Mouse (Mus musculus) kidney, adult 2 months (tissue): ENCODE data around the gene Ankrd17. TPM values are rescaled to one million over a fixed set of nuclear protein-coding genes. Genes with fewer than 3 reads are reported as not detected.

Source experiments
- DNase-seq: peaks from one replicate; pipeline ENCODE4 v3.0.0; 2021
- H3K27ac ChIP-seq: fragments of 200-500 bp; 2 replicates; pipeline ENCODE4 v1.5.1; 2012; ENCODE audit warnings: low read depth, low read length, control low read depth, inconsistent platforms; ENCODE audit not compliant: insufficient read depth
- H3K27me3 ChIP-seq: fragments of 200-500 bp; replicated peaks from 2 replicates; pipeline ENCODE4 v1.6.1; 2012; ENCODE audit warnings: mild to moderate bottlenecking, moderate library complexity, low read length, inconsistent platforms; ENCODE audit not compliant: control insufficient read depth, insufficient read depth
- H3K36me3 ChIP-seq: fragments of 200-500 bp; 2 replicates; pipeline ENCODE4 v1.6.1; 2012; ENCODE audit warnings: mild to moderate bottlenecking, moderate library complexity, low read length, inconsistent platforms; ENCODE audit not compliant: control insufficient read depth, insufficient read depth
- H3K4me1 ChIP-seq: fragments of 200-500 bp; 2 replicates; pipeline ENCODE4 v1.6.1; 2011; ENCODE audit warnings: low read length; ENCODE audit not compliant: control insufficient read depth, insufficient read depth
- H3K4me3 ChIP-seq: fragments of 200-500 bp; 2 replicates; pipeline ENCODE4 v1.5.1; 2011; ENCODE audit warnings: mild to moderate bottlenecking, low read depth, low read length, control low read depth; ENCODE audit not compliant: insufficient read depth
- CTCF ChIP-seq: fragments of 200-500 bp; conservative IDR thresholded peaks from 2 replicates; pipeline ENCODE4 v1.5.1; 2011; ENCODE audit warnings: low read depth, mild to moderate bottlenecking, control low read depth, low read length, moderate library complexity, mixed read lengths; ENCODE audit not compliant: insufficient read depth, insufficient read length
- POLR2A ChIP-seq: fragments of 200-500 bp; IDR thresholded peaks from one replicate; pipeline ENCODE4 v1.6.1; 2011; ENCODE audit warnings: low read depth, low read length, control low read depth
- WGBS: fragments of 180-500 bp; shearing (Covaris S2); methylation state at CpG from one replicate; pipeline ENCODE4 v1.1.7; 2018; 5-methylcytosine and 5-hydroxymethylcytosine counted together
- polyA plus RNA-seq: library from polyadenylated mRNA; depleted of rRNA; stranded (reverse); fragments of >200 nt; gene quantifications from 2 replicates; pipeline ENCODE4 v1.2.3, GENCODE M21; 2012

Gene Ankrd17
- polyA plus RNA-seq, 1 experiment = 27.9 TPM

DNA sequence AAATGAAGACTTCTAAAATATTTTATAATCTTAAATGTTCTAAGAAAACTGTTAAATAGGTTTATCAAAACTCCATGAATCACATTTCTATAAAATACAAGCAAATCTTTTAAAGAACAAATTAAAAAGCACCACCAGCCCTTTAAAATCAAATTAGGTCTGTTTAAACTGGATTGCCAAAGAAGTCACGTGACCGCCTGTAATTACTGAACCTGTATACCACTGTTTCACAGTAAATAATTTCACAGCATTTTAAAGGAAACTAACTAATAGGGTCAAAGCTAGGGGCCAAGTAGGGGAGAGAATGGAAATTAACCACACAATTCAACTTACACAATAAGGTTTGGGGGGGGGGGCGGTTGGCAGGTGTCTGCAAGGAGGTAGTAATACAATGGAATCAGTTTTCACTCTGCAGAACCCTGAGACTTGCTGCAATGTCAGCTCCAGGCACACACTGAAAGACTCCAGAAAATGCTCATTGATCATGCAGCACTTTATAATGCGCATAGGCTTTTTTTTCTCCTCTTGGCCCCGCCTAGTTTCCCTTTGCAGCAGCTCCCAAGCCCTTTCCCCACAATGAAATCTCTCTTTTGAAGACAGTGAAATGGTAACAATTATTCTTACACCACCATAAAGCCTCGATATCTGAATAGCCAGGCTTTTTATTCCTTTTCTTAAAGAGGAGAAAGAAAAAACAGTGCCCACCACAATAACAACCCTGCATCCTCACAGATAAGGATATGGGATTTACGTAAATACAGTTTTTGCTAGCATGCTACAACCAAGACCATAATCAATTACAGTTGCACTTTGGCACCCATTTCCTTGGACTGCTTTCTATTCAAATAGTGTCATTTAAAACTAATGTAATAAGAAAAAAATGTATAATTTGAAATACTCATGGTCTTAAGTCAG lies 27.9 kb downstream of the Ankrd17 start:
- Histone ChIP-seq H3K27me3 (no peaks in the 10 kb centered on the region), H3K4me1 (0 out of 2 replicates have a peak, but pooled peaks cover 3% of the 10 kb centered on the region), H3K27ac (peak overlapping the region; percentile 23; the same call in 1 of the 2 replicates), H3K4me3 (no peak overlapping the region), H3K36me3 (no peaks in the 10 kb centered on the region)
- no peak for TF ChIP-seq POLR2A
- no peak for TF ChIP-seq CTCF
- peak; percentile 21 for DNase-seq
- 59% methylated on average over 7 of the region's 7 CpGs for WGBS

DNA sequence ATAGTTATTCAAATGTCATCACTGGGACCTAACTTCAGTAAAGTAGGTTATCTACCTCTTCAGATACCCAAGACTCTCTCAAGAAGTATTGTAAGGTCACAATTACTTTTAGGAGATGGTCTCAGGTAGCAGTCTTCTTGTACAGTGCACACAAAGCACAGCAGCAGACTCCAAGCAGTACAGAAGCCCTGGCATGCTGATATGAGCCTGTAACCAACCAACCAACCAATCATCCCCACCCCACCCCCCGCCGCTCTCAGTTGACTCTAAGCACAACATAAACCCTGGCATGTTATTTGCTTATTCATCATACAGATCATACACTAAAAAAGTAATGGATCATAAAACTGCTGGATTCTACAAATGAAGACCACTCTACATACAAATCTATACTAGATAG lies 33.9 kb downstream of the Ankrd17 start:
- DNase-seq = no peak
- peaks cover 4% of the 10 kb centered on the region; the same call in 1 of the 2 replicates for H3K4me1 ChIP-seq
- no peak overlapping the region for H3K27ac ChIP-seq
- TF ChIP-seq CTCF (no peak), POLR2A (no peak)
- WGBS = 98% methylated on average over 2 of the region's 2 CpGs
- H3K27me3 ChIP-seq = no peaks in the 10 kb centered on the region
- no peak overlapping the region for H3K4me3 ChIP-seq
- H3K36me3 ChIP-seq = no peaks in the 10 kb centered on the region

DNA sequence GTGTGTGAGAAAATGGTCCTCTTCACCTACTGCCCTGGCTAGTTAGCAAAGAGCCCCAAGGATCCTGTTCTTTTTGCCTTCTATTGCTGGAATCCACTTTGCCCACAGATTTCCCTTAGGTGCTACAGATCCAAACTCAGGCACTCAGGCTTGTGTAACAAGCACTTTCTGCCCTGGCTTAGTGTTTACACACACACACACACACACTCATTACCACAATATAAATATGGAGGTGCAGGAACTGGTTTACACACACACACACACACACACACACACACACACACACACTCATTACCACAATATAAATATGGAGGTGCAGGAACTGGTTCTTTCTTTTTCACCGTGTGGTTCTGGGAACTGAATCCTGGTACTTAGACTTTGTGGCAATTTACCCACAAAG lies 35.3 kb downstream of the Ankrd17 start:
- Histone ChIP-seq H3K27ac (peak overlapping the region; percentile 9; the same call in 1 of the 2 replicates), H3K4me1 (peaks cover 4% of the 10 kb centered on the region; the same call in 1 of the 2 replicates), H3K36me3 (no peaks in the 10 kb centered on the region), H3K4me3 (no peak overlapping the region), H3K27me3 (no peaks in the 10 kb centered on the region)
- DNase-seq = no peak
- no peak for TF ChIP-seq POLR2A
- TF ChIP-seq CTCF = no peak
- 67% methylated on average over 1 of the region's 1 CpGs for WGBS

GRCm38 (mm10) chr5:90298396-90298795 lies 68.0 kb downstream of the Ankrd17 start:
- 94% methylated on average over 11 of the region's 11 CpGs for WGBS
- no peak overlapping the region for H3K27ac ChIP-seq
- H3K27me3 ChIP-seq = no peaks in the 10 kb centered on the region
- no peak for DNase-seq
- H3K4me1 ChIP-seq = no peaks in the 10 kb centered on the region
- H3K4me3 ChIP-seq = no peak overlapping the region
- TF ChIP-seq POLR2A = no peak
- no peak for TF ChIP-seq CTCF
- H3K36me3 ChIP-seq = peaks cover 8% of the 10 kb centered on the region

DNA sequence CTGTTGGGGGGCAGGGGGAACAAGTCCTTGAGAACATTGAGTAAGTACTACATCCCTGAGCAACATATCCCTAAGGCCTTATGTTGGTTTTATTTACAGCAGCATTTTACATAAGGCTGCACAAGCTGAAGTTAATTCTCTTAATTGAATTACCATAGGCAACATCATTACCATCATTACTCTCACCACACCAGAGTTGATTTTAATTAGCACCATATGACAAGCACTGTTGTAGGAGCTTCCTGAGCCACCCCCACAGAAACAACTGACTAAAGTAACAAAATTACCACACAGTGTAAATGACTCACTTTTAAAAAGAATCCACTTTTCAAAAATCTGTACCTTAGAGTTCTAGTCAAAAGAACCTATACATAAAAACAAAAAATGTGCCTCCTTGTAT lies 76.5 kb downstream of the Ankrd17 start:
- no peaks in the 10 kb centered on the region for H3K4me1 ChIP-seq
- TF ChIP-seq CTCF (no peak), POLR2A (no peak)
- H3K36me3 ChIP-seq = peaks cover 13% of the 10 kb centered on the region; the same call in 1 of the 2 replicates
- no peak overlapping the region for H3K4me3 ChIP-seq
- no peak overlapping the region for H3K27ac ChIP-seq
- DNase-seq = no peak
- H3K27me3 ChIP-seq = no peaks in the 10 kb centered on the region

- no peaks in the 10 kb centered on the region for H3K27me3 ChIP-seq
- 57% methylated on average over 2 of the region's 2 CpGs for WGBS
- no peak for TF ChIP-seq POLR2A
- TF ChIP-seq CTCF = peak; percentile 51
- no peaks in the 10 kb centered on the region; the same call in 1 of the 2 replicates for H3K4me1 ChIP-seq
- peak; percentile 46 for DNase-seq
- H3K27ac ChIP-seq = no peak overlapping the region
- peaks cover 14% of the 10 kb centered on the region for H3K36me3 ChIP-seq
- no peak overlapping the region for H3K4me3 ChIP-seq
Measured at GRCm38 (mm10) chr5:90286559-90286958, 79.8 kb downstream of the Ankrd17 start.

DNA sequence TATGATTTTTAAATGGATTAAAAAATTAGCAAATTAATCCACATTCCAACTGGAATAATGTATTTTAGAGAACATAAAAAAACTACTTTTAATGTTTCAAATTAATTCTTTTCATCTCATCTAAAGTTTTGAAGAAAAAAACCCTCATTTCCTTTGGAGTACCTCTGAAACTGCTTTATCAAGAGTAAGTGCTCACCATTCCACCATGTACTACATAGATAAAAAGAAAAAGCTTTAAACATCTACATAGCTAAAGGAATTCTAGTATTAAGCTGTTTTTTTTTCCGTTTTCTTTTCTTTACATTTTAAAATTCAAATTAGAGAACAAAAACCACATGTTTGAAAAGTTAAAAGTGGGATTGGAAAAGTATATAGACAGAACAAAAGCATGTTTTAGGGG lies 86.3 kb downstream of the Ankrd17 start:
- no peaks in the 10 kb centered on the region; the same call in 1 of the 2 replicates for H3K4me1 ChIP-seq
- H3K4me3 ChIP-seq = no peak overlapping the region
- no peaks in the 10 kb centered on the region for H3K27me3 ChIP-seq
- DNase-seq = no peak
- no peak for TF ChIP-seq CTCF
- no peak for TF ChIP-seq POLR2A
- no peak overlapping the region for H3K27ac ChIP-seq
- 87% methylated on average over 1 of the region's 1 CpGs for WGBS
- peaks cover 8% of the 10 kb centered on the region for H3K36me3 ChIP-seq
